Mouse (Mus musculus): ENCODE results near the gene Speg. TPM values are rescaled to one million over a fixed set of nuclear protein-coding genes. Genes with fewer than 3 reads are reported as not detected.

Speg gene
- polyA plus RNA-seq, 1 experiment from 2014 or later, result 10.0 TPM

GRCm38 (mm10) chr1:75408210-75408609 lies 33.1 kb downstream of the Speg start:
- no peak overlapping the region for H3K27ac ChIP-seq
- no peak overlapping the region for H3K9ac ChIP-seq
- no peaks in the 10 kb centered on the region for H3K9me3 ChIP-seq
- H3K36me3 ChIP-seq (replicated peaks), result no peaks in the 10 kb centered on the region
- no peak overlapping the region for H3K4me3 ChIP-seq (replicated peaks)
- peaks cover 10% of the 10 kb centered on the region; the same call in 1 of the 2 replicates for H3K4me1 ChIP-seq
- H3K27me3 ChIP-seq, result no peaks in the 10 kb centered on the region
- ATAC-seq (ENCODE audit: low FRiP score), result no peak
- WGBS, result 83% methylated on average over 4 of the region's 4 CpGs
- H3K4me2 ChIP-seq, result no peak overlapping the region

- ATAC-seq (ENCODE audit: low FRiP score), result no peak
- 89% methylated on average over 7 of the region's 7 CpGs for WGBS
These were observed 34.9 kb downstream of the Speg start for GRCm38 (mm10) chr1:75409950-75410349.

GRCm38 (mm10) chr1:75412196-75412595 lies 37.1 kb downstream of the Speg start:
- no peak overlapping the region for H3K9ac ChIP-seq
- no peak overlapping the region for H3K4me2 ChIP-seq
- ATAC-seq (ENCODE audit: low FRiP score), result no peak
- H3K27ac ChIP-seq, result no peak overlapping the region
- WGBS, result 90% methylated on average over 3 of the region's 3 CpGs
- no peaks in the 10 kb centered on the region for H3K9me3 ChIP-seq
- peaks cover 6% of the 10 kb centered on the region; the same call in 1 of the 2 replicates for H3K36me3 ChIP-seq (replicated peaks)
- H3K4me1 ChIP-seq, result peaks cover 7% of the 10 kb centered on the region; the same call in 1 of the 2 replicates
- H3K27me3 ChIP-seq, result 0 out of 2 replicates have a peak, but pooled peaks cover 7% of the 10 kb centered on the region
- H3K4me3 ChIP-seq (replicated peaks), result no peak overlapping the region

More at GRCm38 (mm10) chr1:75409950-75410349, 34.9 kb downstream of the Speg start:
- H3K9me3 ChIP-seq, result no peaks in the 10 kb centered on the region
- no peaks in the 10 kb centered on the region for H3K36me3 ChIP-seq (replicated peaks)
- 0 out of 2 replicates have a peak, but pooled peaks cover 4% of the 10 kb centered on the region for H3K27me3 ChIP-seq
- H3K4me3 ChIP-seq (replicated peaks), result no peak overlapping the region
- no peak overlapping the region for H3K4me2 ChIP-seq
- no peak overlapping the region for H3K9ac ChIP-seq
- H3K4me1 ChIP-seq, result peaks cover 7% of the 10 kb centered on the region; the same call in 1 of the 2 replicates
- H3K27ac ChIP-seq, result no peak overlapping the region

- Histone ChIP-seq H3K27ac (no peak overlapping the region), H3K36me3 (replicated peaks) (peaks cover 6% of the 10 kb centered on the region; the same call in 1 of the 2 replicates), H3K9ac (no peak overlapping the region), H3K4me3 (replicated peaks) (no peak overlapping the region), H3K9me3 (no peaks in the 10 kb centered on the region), H3K4me1 (peaks cover 7% of the 10 kb centered on the region; the same call in 1 of the 2 replicates), H3K27me3 (0 out of 2 replicates have a peak, but pooled peaks cover 7% of the 10 kb centered on the region), H3K4me2 (no peak overlapping the region)
- WGBS, result 53% methylated on average over 3 of the region's 3 CpGs
- no peak for ATAC-seq (ENCODE audit: low FRiP score)
These were observed 38.7 kb downstream of the Speg start for GRCm38 (mm10) chr1:75413749-75414148.

GRCm38 (mm10) chr1:75421794-75422193 lies 46.7 kb downstream of the Speg start:
- Histone ChIP-seq H3K9me3 (no peaks in the 10 kb centered on the region), H3K27me3 (peaks cover 60% of the 10 kb centered on the region), H3K4me3 (replicated peaks) (peak overlapping the region; percentile 39), H3K36me3 (replicated peaks) (no peaks in the 10 kb centered on the region), H3K27ac (no peak overlapping the region), H3K4me1 (peaks cover 33% of the 10 kb centered on the region), H3K4me2 (peak overlapping the region; percentile 56), H3K9ac (peak overlapping the region; percentile 38)
- ATAC-seq (ENCODE audit: low FRiP score), result no peak
- WGBS, result 4% methylated on average over 20 of the region's 20 CpGs

GRCm38 (mm10) chr1:75422216-75422822 lies 47.2 kb downstream of the Speg start:
- H3K4me3 ChIP-seq (replicated peaks), result peak overlapping the region; percentile 39
- H3K27me3 ChIP-seq, result peaks cover 65% of the 10 kb centered on the region
- H3K36me3 ChIP-seq (replicated peaks), result no peaks in the 10 kb centered on the region
- peaks cover 33% of the 10 kb centered on the region for H3K4me1 ChIP-seq
- H3K9me3 ChIP-seq, result no peaks in the 10 kb centered on the region
- peak overlapping the region; percentile 43 for H3K9ac ChIP-seq
- 4% methylated on average over 32 of the region's 32 CpGs for WGBS
- peak overlapping the region; percentile 56 for H3K4me2 ChIP-seq
- no peak for ATAC-seq (ENCODE audit: low FRiP score)
- H3K27ac ChIP-seq, result no peak overlapping the region

GRCm38 (mm10) chr1:75422823-75423471 lies 47.9 kb downstream of the Speg start:
- Histone ChIP-seq H3K4me3 (replicated peaks) (peak overlapping the region; percentile 39), H3K27ac (no peak overlapping the region), H3K27me3 (peaks cover 65% of the 10 kb centered on the region), H3K4me1 (peaks cover 33% of the 10 kb centered on the region), H3K4me2 (peak overlapping the region; percentile 56), H3K36me3 (replicated peaks) (no peaks in the 10 kb centered on the region), H3K9me3 (no peaks in the 10 kb centered on the region), H3K9ac (peak overlapping the region; percentile 43)
- ATAC-seq (ENCODE audit: low FRiP score), result peak; percentile 36; the same call in 1 of the 2 replicates
- WGBS, result under 1% methylated on average over 70 of the region's 71 CpGs

GRCm38 (mm10) chr1:75423780-75424390 lies 48.8 kb downstream of the Speg start:
- Histone ChIP-seq H3K4me2 (no peak overlapping the region; the same call in 1 of the 2 replicates), H3K36me3 (replicated peaks) (no peaks in the 10 kb centered on the region), H3K27ac (no peak overlapping the region), H3K9ac (no peak overlapping the region), H3K4me1 (peaks cover 33% of the 10 kb centered on the region), H3K27me3 (peaks cover 65% of the 10 kb centered on the region), H3K9me3 (no peaks in the 10 kb centered on the region), H3K4me3 (replicated peaks) (no peak overlapping the region)
- 23% methylated on average over 11 of the region's 11 CpGs for WGBS
- ATAC-seq (ENCODE audit: low FRiP score), result no peak

- no peaks in the 10 kb centered on the region for H3K36me3 ChIP-seq (replicated peaks)
- 41% methylated on average over 10 of the region's 10 CpGs for WGBS
- no peak for ATAC-seq (ENCODE audit: low FRiP score)
- no peak overlapping the region for H3K4me3 ChIP-seq (replicated peaks)
- H3K4me1 ChIP-seq, result peaks cover 41% of the 10 kb centered on the region
- H3K27ac ChIP-seq, result no peak overlapping the region
- no peak overlapping the region for H3K9ac ChIP-seq
- H3K4me2 ChIP-seq, result no peak overlapping the region
- H3K9me3 ChIP-seq, result no peaks in the 10 kb centered on the region
- peaks cover 60% of the 10 kb centered on the region for H3K27me3 ChIP-seq
These were observed 50.8 kb downstream of the Speg start for GRCm38 (mm10) chr1:75425796-75426471.

- ATAC-seq (ENCODE audit: low FRiP score), result peak; percentile 86
- peak within 1 kb of the TSS; percentile 62 for H3K4me3 ChIP-seq (replicated peaks)
- WGBS, result 6% methylated on average over 28 of the region's 28 CpGs
- H3K27me3 ChIP-seq, result peaks cover 12% of the 10 kb centered on the region; the same call in 1 of the 2 replicates
- peak within 1 kb of the TSS; percentile 68 for H3K9ac ChIP-seq
- H3K4me1 ChIP-seq, result peaks cover 21% of the 10 kb centered on the region
- H3K4me2 ChIP-seq, result peak within 1 kb of the TSS; percentile 79
- H3K36me3 ChIP-seq (replicated peaks), result no peaks in the 10 kb centered on the region; the same call in 1 of the 2 replicates
- H3K27ac ChIP-seq, result peak within 1 kb of the TSS; percentile 38; the same call in 1 of the 2 replicates
- no peaks in the 10 kb centered on the region for H3K9me3 ChIP-seq
These were observed 60.6 kb downstream of the Speg start, which contains the start of gene Gmppa for GRCm38 (mm10) chr1:75435475-75436328. Gene Gmppa (plus strand): TSS chr1:75435930.

- Histone ChIP-seq H3K27me3 (no peaks in the 10 kb centered on the region), H3K4me1 (peaks cover 41% of the 10 kb centered on the region), H3K27ac (0 out of 2 replicates have a peak overlapping the region, but pooled peaks have one; percentile 25), H3K4me3 (replicated peaks) (no peak overlapping the region), H3K9me3 (no peaks in the 10 kb centered on the region), H3K4me2 (no peak overlapping the region), H3K36me3 (replicated peaks) (no peaks in the 10 kb centered on the region; the same call in 1 of the 2 replicates), H3K9ac (no peak overlapping the region)
- 77% methylated on average over 8 of the region's 9 CpGs for WGBS
- no peak for ATAC-seq (ENCODE audit: low FRiP score)
These were observed 63.7 kb downstream of the Speg start for GRCm38 (mm10) chr1:75438782-75439181.
